Mouse (Mus musculus): ENCODE measurements around the gene Riok2. TPM values are rescaled to one million over a fixed set of nuclear protein-coding genes. Genes with fewer than 3 reads are reported as not detected.
A peak's percentile ranks its signal among the peaks of the same experiment; 100 is the strongest.

The Riok2 gene
- total and polyA plus RNA-seq, 3 experiments: 10.4 to 15.7 (median 14.0) TPM

- intact Hi-C loops (cut with DNase I): loop anchor here (2.0 to 10.0 kb wide), 2 partner anchors 172 to 356 kb away; no protein-coding TSS in a partner anchor
- no peak for TF ChIP-seq CTCF (IDR thresholded peaks at IDR 0.05)
- no peak for TF ChIP-seq POLR2A (IDR thresholded peaks at IDR 0.05; ENCODE audit: insufficient read depth, low read depth, low read length)
- TF ChIP-seq EP300 (IDR thresholded peaks at IDR 0.05; ENCODE audit: insufficient read depth, low read depth, low read length): no peak
- Histone ChIP-seq H3K4me3 (no peak overlapping the region), H3K36me3 (ENCODE audit: control insufficient read depth, insufficient read depth, low read length) (no peaks in the 10 kb centered on the region; the same call in 1 of the 2 replicates), H3K79me2 (replicated peaks; ENCODE audit: control insufficient read depth, insufficient read depth, low read length) (no peaks in the 10 kb centered on the region), H3K27me3 (ENCODE audit: control insufficient read depth, insufficient read depth, low read length) (no peaks in the 10 kb centered on the region), H3K9ac (ENCODE audit: low read depth, low read length) (no peak overlapping the region), H3K27ac (no peak overlapping the region), H3K4me1 (ENCODE audit: control insufficient read depth, insufficient read depth, low read length) (no peaks in the 10 kb centered on the region)
- no peak for DNase-seq
- 87% methylated on average over 6 of the region's 6 CpGs for WGBS
Observed at GRCm38 (mm10) chr17:17393300-17393699, 19.2 kb downstream of the Riok2 start.

GRCm38 (mm10) chr17:17394336-17394735, 20.2 kb downstream of the Riok2 start:
- Histone ChIP-seq H3K27me3 (ENCODE audit: control insufficient read depth, insufficient read depth, low read length) (no peaks in the 10 kb centered on the region), H3K4me3 (no peak overlapping the region), H3K9ac (ENCODE audit: low read depth, low read length) (no peak overlapping the region), H3K4me1 (ENCODE audit: control insufficient read depth, insufficient read depth, low read length) (no peaks in the 10 kb centered on the region; the same call in 1 of the 2 replicates), H3K79me2 (replicated peaks; ENCODE audit: control insufficient read depth, insufficient read depth, low read length) (no peaks in the 10 kb centered on the region), H3K36me3 (ENCODE audit: control insufficient read depth, insufficient read depth, low read length) (no peaks in the 10 kb centered on the region; the same call in 1 of the 2 replicates), H3K27ac (no peak overlapping the region)
- 22% methylated on average over 4 of the region's 4 CpGs for WGBS
- intact Hi-C loops (cut with DNase I): loop anchor here (1.0 to 10.0 kb wide), 2 partner anchors 170 to 251 kb away; no protein-coding TSS in a partner anchor
- no peak for TF ChIP-seq POLR2A (IDR thresholded peaks at IDR 0.05; ENCODE audit: insufficient read depth, low read depth, low read length)
- TF ChIP-seq CTCF (IDR thresholded peaks at IDR 0.05): peak; percentile 90
- no peak for TF ChIP-seq EP300 (IDR thresholded peaks at IDR 0.05; ENCODE audit: insufficient read depth, low read depth, low read length)
- peak; percentile 65 to 71 for DNase-seq

GRCm38 (mm10) chr17:17396869-17397268, 22.8 kb downstream of the Riok2 start:
- intact Hi-C loops (cut with DNase I): loop anchor here (5.0 to 10.0 kb wide), 2 partner anchors 115 to 168 kb away; no protein-coding TSS in a partner anchor
- Histone ChIP-seq H3K27ac (no peak overlapping the region), H3K9ac (ENCODE audit: low read depth, low read length) (no peak overlapping the region), H3K36me3 (ENCODE audit: control insufficient read depth, insufficient read depth, low read length) (no peaks in the 10 kb centered on the region), H3K27me3 (ENCODE audit: control insufficient read depth, insufficient read depth, low read length) (no peaks in the 10 kb centered on the region), H3K4me1 (ENCODE audit: control insufficient read depth, insufficient read depth, low read length) (no peaks in the 10 kb centered on the region; the same call in 1 of the 2 replicates), H3K4me3 (no peak overlapping the region), H3K79me2 (replicated peaks; ENCODE audit: control insufficient read depth, insufficient read depth, low read length) (no peaks in the 10 kb centered on the region)
- TF ChIP-seq POLR2A (IDR thresholded peaks at IDR 0.05; ENCODE audit: insufficient read depth, low read depth, low read length) (no peak), EP300 (IDR thresholded peaks at IDR 0.05; ENCODE audit: insufficient read depth, low read depth, low read length) (no peak), CTCF (IDR thresholded peaks at IDR 0.05) (no peak)
- 40% methylated on average over 1 of the region's 1 CpGs for WGBS
- no peak for DNase-seq

DNA sequence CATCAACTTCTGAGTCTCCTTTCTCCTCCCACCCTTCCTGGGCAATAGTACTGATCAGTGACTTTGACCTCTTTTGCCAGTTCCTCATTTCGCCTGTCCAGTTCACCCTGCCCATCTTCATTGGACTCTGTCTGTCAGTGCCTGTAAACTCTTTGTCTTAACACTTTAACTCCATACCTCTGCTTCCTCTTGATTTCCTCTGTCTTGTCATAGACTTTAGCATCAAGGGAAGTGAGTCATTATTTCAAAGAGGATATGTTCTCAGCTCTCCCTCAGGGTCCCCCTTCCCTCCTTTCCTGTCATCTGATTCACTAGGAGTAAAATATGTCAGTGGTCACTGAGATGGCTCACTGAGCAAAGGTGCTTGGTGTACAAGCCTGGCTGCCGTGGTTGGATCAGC, 24.6 kb downstream of the Riok2 start:
- intact Hi-C loops (cut with DNase I): loop anchor here (5.0 to 10.0 kb wide), 2 partner anchors 114 to 166 kb away; no protein-coding TSS in a partner anchor
- 29% methylated on average over 2 of the region's 2 CpGs for WGBS

DNA sequence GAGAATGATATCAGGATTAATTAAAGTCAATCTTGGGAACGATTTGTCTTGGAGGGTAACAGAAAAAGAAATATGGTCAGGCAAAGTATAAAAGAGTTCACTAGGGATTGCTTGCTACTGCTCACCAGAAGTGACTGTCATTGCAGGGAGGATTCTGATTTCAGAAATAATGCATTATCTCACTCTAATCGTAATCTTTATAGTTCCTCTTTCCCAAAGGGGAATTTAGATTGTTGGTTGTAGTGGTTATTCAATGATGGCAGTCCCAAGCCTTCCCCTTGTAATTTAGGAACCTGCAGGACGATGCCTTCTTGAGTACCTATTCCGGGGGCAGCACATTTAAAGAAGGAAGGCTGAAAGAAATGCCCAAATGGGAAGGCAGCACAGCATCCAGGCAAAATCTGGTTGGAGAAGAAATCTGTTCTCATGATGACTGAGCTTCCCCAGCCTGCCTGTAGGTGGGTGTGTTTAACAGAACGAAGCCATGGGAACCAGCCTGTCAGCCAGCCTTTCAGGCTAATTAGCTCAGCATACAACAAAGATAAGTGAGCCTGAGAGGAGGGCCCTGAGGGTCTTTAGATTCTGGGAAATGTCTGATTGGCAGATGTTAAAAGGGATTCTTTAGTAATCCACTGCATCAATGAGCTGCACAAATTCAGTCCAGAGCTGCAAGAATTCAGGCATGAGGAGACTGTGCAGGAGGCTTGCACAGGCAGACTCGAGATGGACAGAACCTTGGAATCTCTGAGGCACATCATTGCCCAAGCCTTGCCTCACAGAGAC, 28.3 kb downstream of the Riok2 start, which contains the start of gene Lix1:
TSS of gene Lix1 (plus strand) at position 451 of the 783 bp plus-strand sequence.
- TF ChIP-seq POLR2A (IDR thresholded peaks at IDR 0.05; ENCODE audit: insufficient read depth, low read depth, low read length) (no peak), CTCF (IDR thresholded peaks at IDR 0.05) (peak; percentile 65), EP300 (IDR thresholded peaks at IDR 0.05; ENCODE audit: insufficient read depth, low read depth, low read length) (no peak)
- H3K27ac ChIP-seq: no peak within 1 kb of the TSS
- WGBS: 32% methylated on average over 6 of the region's 6 CpGs
- no peaks in the 10 kb centered on the region for H3K36me3 ChIP-seq (ENCODE audit: control insufficient read depth, insufficient read depth, low read length)
- no peak within 1 kb of the TSS for H3K4me3 ChIP-seq
- no peaks in the 10 kb centered on the region for H3K27me3 ChIP-seq (ENCODE audit: control insufficient read depth, insufficient read depth, low read length)
- no peak within 1 kb of the TSS for H3K9ac ChIP-seq (ENCODE audit: low read depth, low read length)
- H3K79me2 ChIP-seq (replicated peaks; ENCODE audit: control insufficient read depth, insufficient read depth, low read length): no peaks in the 10 kb centered on the region
- peak in 1 of 2 experiments; percentile 35 for DNase-seq
- H3K4me1 ChIP-seq (ENCODE audit: control insufficient read depth, insufficient read depth, low read length): no peaks in the 10 kb centered on the region; the same call in none of the 2 replicates
- intact Hi-C loops (cut with DNase I): no loop called here

More for the DNA sequence above, 24.6 kb downstream of the Riok2 start:
- Histone ChIP-seq H3K79me2 (replicated peaks; ENCODE audit: control insufficient read depth, insufficient read depth, low read length) (no peaks in the 10 kb centered on the region), H3K27me3 (ENCODE audit: control insufficient read depth, insufficient read depth, low read length) (no peaks in the 10 kb centered on the region), H3K36me3 (ENCODE audit: control insufficient read depth, insufficient read depth, low read length) (no peaks in the 10 kb centered on the region), H3K27ac (no peak overlapping the region), H3K9ac (ENCODE audit: low read depth, low read length) (no peak overlapping the region), H3K4me3 (no peak overlapping the region), H3K4me1 (ENCODE audit: control insufficient read depth, insufficient read depth, low read length) (no peaks in the 10 kb centered on the region; the same call in 1 of the 2 replicates)
- DNase-seq: no peak
- TF ChIP-seq CTCF (IDR thresholded peaks at IDR 0.05): no peak
- no peak for TF ChIP-seq EP300 (IDR thresholded peaks at IDR 0.05; ENCODE audit: insufficient read depth, low read depth, low read length)
- no peak for TF ChIP-seq POLR2A (IDR thresholded peaks at IDR 0.05; ENCODE audit: insufficient read depth, low read depth, low read length)

- Histone ChIP-seq H3K27ac (no peak overlapping the region), H3K4me1 (ENCODE audit: control insufficient read depth, insufficient read depth, low read length) (no peaks in the 10 kb centered on the region; the same call in none of the 2 replicates), H3K4me3 (no peak overlapping the region), H3K79me2 (replicated peaks; ENCODE audit: control insufficient read depth, insufficient read depth, low read length) (no peaks in the 10 kb centered on the region), H3K9ac (ENCODE audit: low read depth, low read length) (no peak overlapping the region), H3K27me3 (ENCODE audit: control insufficient read depth, insufficient read depth, low read length) (no peaks in the 10 kb centered on the region), H3K36me3 (ENCODE audit: control insufficient read depth, insufficient read depth, low read length) (no peaks in the 10 kb centered on the region)
- intact Hi-C loops (cut with DNase I): no loop called here
- TF ChIP-seq CTCF (IDR thresholded peaks at IDR 0.05) (no peak), EP300 (IDR thresholded peaks at IDR 0.05; ENCODE audit: insufficient read depth, low read depth, low read length) (no peak), POLR2A (IDR thresholded peaks at IDR 0.05; ENCODE audit: insufficient read depth, low read depth, low read length) (no peak)
- WGBS: 23% methylated on average over 5 of the region's 5 CpGs
- no peak for DNase-seq
Observed at GRCm38 (mm10) chr17:17403038-17403437, 28.9 kb downstream of the Riok2 start.
